Mouse (Mus musculus) ES-Bruce4 (cell line): ENCODE measurements at regions not wholly inside any gene's neighbourhood (a gene's known extent, or its start where the extent isn't known, plus 50 kb on each side); places are given as distances from the start of the nearest gene placed in this dataset.

Experiments used
- CTCF ChIP-seq: IDR thresholded peaks from one replicate; pipeline ENCODE4 v1.8.1; 2011; ENCODE audit warnings: low read depth, low read length
- POLR2A ChIP-seq: IDR thresholded peaks from one replicate; pipeline ENCODE4 v1.8.1; 2011; ENCODE audit warnings: low read length; ENCODE audit not compliant: insufficient read depth

GRCm38 (mm10) chr5:118468739-118469138 is 91.7 kb upstream of the Med13l start:
- TF ChIP-seq CTCF, result no peak
- no peak for TF ChIP-seq POLR2A
